Mouse (Mus musculus) testis, adult 2 months (tissue): ENCODE results near the gene Pdx1.

Experiments used
- CTCF ChIP-seq: fragments of 200-500 bp; IDR thresholded peaks from 2 replicates; pipeline ENCODE4 v1.5.1; 2012; ENCODE audit warnings: low read depth, mild to moderate bottlenecking, inconsistent platforms, low read length, moderate library complexity; ENCODE audit not compliant: control insufficient read depth, insufficient read depth, insufficient replicate concordance
- POLR2A ChIP-seq: fragments of 200-500 bp; IDR thresholded peaks from 2 replicates; pipeline ENCODE4 v1.6.1; 2012; ENCODE audit warnings: low read depth, mild to moderate bottlenecking, inconsistent platforms, low read length, moderate library complexity; ENCODE audit not compliant: control insufficient read depth

GRCm38 (mm10) chr5:147300917-147301780 lies 31.4 kb downstream of the Pdx1 start:
- TF ChIP-seq CTCF: no peak
- no peak for TF ChIP-seq POLR2A
